Mouse (Mus musculus) thymus, adult 2 months (tissue): ENCODE measurements around the gene Nsf. TPM values are rescaled to one million over a fixed set of nuclear protein-coding genes. Genes with fewer than 3 reads are reported as not detected.

Experiments
- DNase-seq: peaks from one replicate; pipeline ENCODE4 v3.0.0; 2021
- H3K27ac ChIP-seq: fragments of 200-500 bp; 2 replicates; pipeline ENCODE4 v1.5.1; 2012; ENCODE audit warnings: low read length, control low read depth; ENCODE audit not compliant: control insufficient read depth, insufficient read depth
- H3K27me3 ChIP-seq: fragments of 200-500 bp; 2 replicates; pipeline ENCODE4 v1.6.1; 2012; ENCODE audit warnings: mild to moderate bottlenecking, low read length, moderate library complexity, mixed read lengths; ENCODE audit not compliant: control insufficient read depth, insufficient read depth
- H3K36me3 ChIP-seq: fragments of 200-500 bp; 2 replicates; pipeline ENCODE4 v1.6.1; 2012; ENCODE audit warnings: mild to moderate bottlenecking, low read length, moderate library complexity; ENCODE audit not compliant: control insufficient read depth, insufficient read depth
- H3K4me1 ChIP-seq: fragments of 200-500 bp; replicated peaks from 2 replicates; pipeline ENCODE4 v1.6.1; 2012; ENCODE audit warnings: low read length; ENCODE audit not compliant: control insufficient read depth, insufficient read depth
- H3K4me3 ChIP-seq: fragments of 200-500 bp; 2 replicates; pipeline ENCODE4 v1.5.1; 2012; ENCODE audit warnings: mild to moderate bottlenecking, low read length, control low read depth, moderate library complexity; ENCODE audit not compliant: control insufficient read depth, insufficient read depth
- CTCF ChIP-seq: fragments of 200-500 bp; IDR thresholded peaks from 2 replicates; pipeline ENCODE4 v1.5.1; 2012; ENCODE audit warnings: mild to moderate bottlenecking, control low read depth, low read length, moderate library complexity, borderline replicate concordance; ENCODE audit not compliant: control insufficient read depth, poor library complexity, insufficient read depth; ENCODE audit errors: extremely low read depth
- POLR2A ChIP-seq: fragments of 200-500 bp; IDR thresholded peaks from 2 replicates; pipeline ENCODE4 v1.6.1; 2012; ENCODE audit warnings: mild to moderate bottlenecking, low read length, control low read depth, moderate library complexity; ENCODE audit not compliant: control insufficient read depth, poor library complexity, insufficient read depth; ENCODE audit errors: extremely low read depth
- WGBS: fragments of 180-500 bp; shearing (Covaris S2); methylation state at CpG from one replicate; pipeline ENCODE4 v1.1.7; 2018; 5-methylcytosine and 5-hydroxymethylcytosine counted together
- polyA plus RNA-seq: library from polyadenylated mRNA; depleted of rRNA; stranded (reverse); fragments of >200 nt; gene quantifications from 2 replicates; pipeline ENCODE4 v1.2.3, GENCODE M21; 2012

The Nsf gene
- polyA plus RNA-seq, 1 experiment, result 52.5 TPM

DNA sequence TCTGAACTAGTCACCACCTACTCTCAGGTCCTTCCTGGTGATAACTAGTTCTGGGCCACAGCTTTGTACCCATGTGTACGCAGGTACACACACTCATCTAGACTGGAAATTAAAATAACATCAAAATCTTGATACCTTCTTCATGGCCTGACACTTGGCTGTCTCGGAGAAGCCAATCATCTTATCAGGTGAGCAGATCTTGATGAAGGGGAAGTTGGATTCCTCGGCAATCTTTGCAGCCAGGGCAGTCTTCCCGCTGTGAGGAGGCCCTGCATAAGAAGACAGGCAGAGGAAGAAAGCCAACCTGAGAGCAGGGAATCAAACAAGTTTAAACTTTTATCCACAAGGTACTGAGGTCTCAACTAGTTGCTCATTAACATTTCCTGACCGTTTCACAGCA lies 95.1 kb downstream of the Nsf start:
- no peak overlapping the region for H3K27ac ChIP-seq
- 91% methylated on average over 5 of the region's 5 CpGs for WGBS
- peaks cover 19% of the 10 kb centered on the region for H3K36me3 ChIP-seq
- TF ChIP-seq POLR2A, result no peak
- TF ChIP-seq CTCF, result no peak
- H3K4me1 ChIP-seq, result no peaks in the 10 kb centered on the region
- no peak overlapping the region for H3K4me3 ChIP-seq
- H3K27me3 ChIP-seq, result no peaks in the 10 kb centered on the region
- no peak for DNase-seq

DNA sequence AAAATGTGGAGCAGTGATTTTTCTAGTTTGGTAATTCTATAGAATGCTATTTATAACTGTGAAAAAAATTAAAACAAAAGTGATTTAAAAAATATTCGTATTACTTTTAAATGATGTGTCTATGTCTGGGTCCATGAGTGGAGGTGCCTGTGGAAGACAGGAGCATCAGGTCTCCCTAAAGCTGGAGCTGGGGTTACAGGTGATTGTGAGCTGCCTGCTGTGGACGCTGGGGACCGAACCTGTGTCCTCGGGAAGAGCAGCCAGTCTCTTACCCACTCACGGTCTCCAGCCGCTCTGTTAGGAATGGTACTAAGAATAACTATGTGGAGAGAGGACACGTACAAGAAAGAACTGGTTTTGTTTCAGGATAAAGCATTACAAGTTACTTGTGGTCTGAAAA lies 97.2 kb downstream of the Nsf start:
- TF ChIP-seq CTCF (no peak), POLR2A (no peak)
- Histone ChIP-seq H3K4me3 (no peak overlapping the region), H3K27ac (no peak overlapping the region), H3K4me1 (no peaks in the 10 kb centered on the region), H3K36me3 (peaks cover 13% of the 10 kb centered on the region), H3K27me3 (no peaks in the 10 kb centered on the region)
- no peak for DNase-seq
- WGBS, result 95% methylated on average over 7 of the region's 7 CpGs

DNA sequence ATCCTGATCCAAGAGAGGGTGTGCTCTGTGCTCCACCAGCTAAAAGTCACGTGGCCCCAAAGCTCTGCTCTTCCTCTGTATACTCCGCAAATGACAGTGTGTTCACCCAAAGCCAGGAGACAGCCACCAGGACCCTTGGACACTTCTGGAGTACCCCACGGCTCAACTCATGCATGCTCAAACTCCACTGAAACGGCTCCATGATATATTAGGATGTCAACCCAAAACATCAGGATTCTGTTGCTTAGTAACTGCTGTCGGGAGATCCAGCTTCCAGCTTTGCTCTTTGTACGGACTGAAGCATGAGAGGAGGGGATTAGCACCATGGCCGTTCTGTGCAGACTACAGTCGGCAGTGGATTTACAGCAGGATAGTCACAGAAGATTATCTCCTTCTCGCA lies 99.6 kb downstream of the Nsf start:
- 95% methylated on average over 9 of the region's 9 CpGs for WGBS
- Histone ChIP-seq H3K4me1 (no peaks in the 10 kb centered on the region), H3K4me3 (no peak overlapping the region), H3K27ac (no peak overlapping the region), H3K36me3 (peaks cover 8% of the 10 kb centered on the region), H3K27me3 (no peaks in the 10 kb centered on the region)
- TF ChIP-seq POLR2A (no peak), CTCF (no peak)
- DNase-seq, result no peak

DNA sequence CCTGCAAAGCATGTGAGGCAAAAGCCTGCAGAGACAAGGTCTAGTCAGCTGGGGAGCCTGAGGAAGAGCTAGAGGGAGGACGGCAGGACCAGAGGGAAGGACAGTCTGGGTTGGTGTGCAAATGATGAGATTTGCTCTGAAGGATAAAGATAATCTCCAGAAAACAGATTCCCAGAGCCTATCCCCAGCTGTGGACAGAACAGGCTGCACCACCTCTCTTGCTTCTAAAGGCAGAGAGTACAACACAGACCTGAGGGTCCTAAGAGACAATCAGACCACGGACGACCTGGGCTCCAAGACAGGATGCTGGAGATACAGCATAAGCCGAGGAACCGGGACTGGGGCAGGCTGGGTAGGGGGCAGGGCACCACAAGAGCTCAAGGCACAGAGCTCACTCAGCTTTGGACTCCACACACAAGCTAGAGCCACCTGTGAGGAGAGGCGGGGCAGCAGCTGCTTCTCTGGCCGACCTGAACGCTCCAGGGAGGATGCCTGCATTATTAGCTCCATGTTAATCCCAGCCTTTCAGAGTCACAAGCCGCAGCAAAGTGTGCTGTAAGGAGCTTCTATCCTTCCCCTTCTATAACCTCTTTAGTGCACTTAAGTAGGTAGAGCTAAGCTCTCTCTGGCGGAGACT lies 100.5 kb downstream of the Nsf start:
- Histone ChIP-seq H3K4me1 (no peaks in the 10 kb centered on the region), H3K27ac (no peak overlapping the region), H3K27me3 (no peaks in the 10 kb centered on the region), H3K36me3 (peaks cover 4% of the 10 kb centered on the region), H3K4me3 (no peak overlapping the region)
- TF ChIP-seq POLR2A (no peak), CTCF (no peak)
- 92% methylated on average over 10 of the region's 10 CpGs for WGBS
- no peak for DNase-seq

DNA sequence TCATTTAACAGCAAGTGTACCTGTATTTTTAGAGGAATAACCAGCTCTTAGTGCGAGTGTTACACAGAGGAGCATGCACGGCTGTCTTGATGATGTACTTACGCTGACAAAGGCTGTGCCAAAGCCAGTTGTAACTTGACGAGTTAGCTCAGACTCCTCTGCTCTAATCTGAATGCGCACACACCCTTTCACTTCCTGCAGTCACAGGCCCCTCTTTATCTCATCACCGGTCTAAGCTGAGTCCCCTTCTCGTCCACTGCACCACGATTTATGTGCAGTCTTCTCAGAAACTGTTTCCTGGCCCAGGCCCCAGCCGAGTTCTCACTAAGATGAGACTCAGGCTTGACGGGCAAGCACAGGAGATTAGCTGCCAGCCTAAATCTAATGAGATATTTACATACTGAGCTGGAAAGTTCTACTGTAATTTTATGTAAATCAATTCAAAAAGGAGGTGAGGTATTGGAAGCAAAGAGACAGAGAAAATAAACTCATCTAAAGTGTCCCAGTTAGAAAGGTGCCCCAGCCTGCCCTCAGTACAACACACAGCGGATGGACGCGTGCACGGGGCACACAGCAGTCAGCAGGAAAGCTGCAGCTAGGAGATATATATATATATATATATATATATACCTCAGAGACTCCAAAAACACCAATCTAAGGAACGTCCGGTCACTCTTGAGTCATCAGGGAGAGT lies 101.1 kb downstream of the Nsf start:
- Histone ChIP-seq H3K36me3 (peaks cover 2% of the 10 kb centered on the region), H3K27me3 (no peaks in the 10 kb centered on the region), H3K4me1 (no peaks in the 10 kb centered on the region), H3K4me3 (no peak overlapping the region), H3K27ac (no peak overlapping the region)
- 83% methylated on average over 16 of the region's 16 CpGs for WGBS
- no peak for DNase-seq
- TF ChIP-seq CTCF (no peak), POLR2A (no peak)

DNA sequence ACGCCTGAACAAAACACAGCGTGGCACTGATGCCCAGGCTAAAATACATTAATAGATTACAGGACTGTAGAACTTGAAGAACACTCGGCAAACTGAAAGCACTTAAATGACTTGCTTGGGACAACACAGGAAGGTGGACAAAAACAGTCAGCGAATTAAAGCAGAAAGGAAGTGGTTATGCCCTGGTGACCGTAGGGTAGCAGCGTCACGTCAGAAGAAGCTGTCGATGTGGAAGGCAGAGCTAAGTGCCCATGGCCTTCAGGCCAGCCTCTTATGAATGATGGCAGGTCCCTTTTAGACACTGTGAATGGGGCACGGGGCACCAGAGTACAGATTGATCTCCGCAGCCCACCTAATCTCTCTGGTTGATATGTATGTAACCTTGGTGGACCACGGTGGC lies 105.6 kb downstream of the Nsf start:
- DNase-seq, result no peak
- Histone ChIP-seq H3K36me3 (peaks cover 3% of the 10 kb centered on the region), H3K27me3 (no peaks in the 10 kb centered on the region), H3K4me1 (no peaks in the 10 kb centered on the region), H3K27ac (no peak overlapping the region), H3K4me3 (no peak overlapping the region)
- 80% methylated on average over 11 of the region's 11 CpGs for WGBS
- TF ChIP-seq POLR2A (no peak), CTCF (no peak)

DNA sequence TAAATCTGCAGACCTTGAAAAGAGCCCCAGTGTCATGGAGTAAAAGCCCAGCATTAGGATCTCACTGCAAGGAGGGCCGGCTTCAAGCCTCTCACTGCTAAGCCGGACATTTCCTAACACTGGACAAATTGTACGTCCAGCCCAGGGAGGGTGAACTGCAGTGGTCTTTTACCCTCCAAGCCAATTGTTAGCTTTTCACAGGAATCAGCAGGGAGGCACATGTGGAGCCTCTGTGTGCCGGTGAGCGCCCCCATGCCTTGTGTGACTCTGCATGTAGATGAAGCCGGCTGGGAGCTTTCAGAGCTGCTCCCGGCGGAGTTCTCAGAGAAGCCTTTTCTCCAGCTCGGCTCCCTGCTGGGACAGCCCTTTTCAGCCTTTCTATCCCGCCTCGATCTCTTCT lies 113.0 kb downstream of the Nsf start:
- Histone ChIP-seq H3K4me3 (no peak overlapping the region), H3K27me3 (no peaks in the 10 kb centered on the region), H3K27ac (no peak overlapping the region), H3K4me1 (no peaks in the 10 kb centered on the region), H3K36me3 (peaks cover 4% of the 10 kb centered on the region)
- WGBS, result 95% methylated on average over 11 of the region's 11 CpGs
- no peak for DNase-seq
- TF ChIP-seq POLR2A (no peak), CTCF (no peak)
